Mouse (Mus musculus) gastrocnemius, postnatal 36 days (tissue): ENCODE results near the gene Ifngr2. TPM values are rescaled to one million over a fixed set of nuclear protein-coding genes. Genes with fewer than 3 reads are reported as not detected.

Experiments
- DNase-seq, 2 experiments: peaks; one replicate each; pipeline ENCODE4 v3.0.0; 2022
- intact Hi-C: fragments of 180-260 bp; cut with DNase I; formaldehyde crosslinking; loops from one replicate; pipeline ENCODE4 v1.15.1; 2025
- total RNA-seq, 2 experiments: library from RNA; stranded (reverse); gene quantifications; 2 replicates each; pipeline ENCODE4 v1.2.3; 2021

Gene Ifngr2
- total RNA-seq, 2 experiments from 2014 or later: 58.2 to 63.2 TPM

GRCm38 (mm10) chr16:91534477-91534876 is 12.4 kb upstream of the Ifngr2 start:
- intact Hi-C loops: no loop called here
- DNase-seq: no peak

GRCm38 (mm10) chr16:91534888-91535287 is 12.0 kb upstream of the Ifngr2 start:
- no peak for DNase-seq
- intact Hi-C loops: no loop called here

- intact Hi-C loops: no loop called here
- no peak for DNase-seq
Observed at GRCm38 (mm10) chr16:91536372-91536771, 10.5 kb upstream of the Ifngr2 start.

GRCm38 (mm10) chr16:91537065-91537464 is 9.8 kb upstream of the Ifngr2 start:
- no peak for DNase-seq
- intact Hi-C loops: no loop called here

- intact Hi-C loops: no loop called here
- DNase-seq: no peak
Observed at GRCm38 (mm10) chr16:91538051-91538450, 8.8 kb upstream of the Ifngr2 start.

GRCm38 (mm10) chr16:91538513-91538912 is 8.4 kb upstream of the Ifngr2 start:
- intact Hi-C loops: no loop called here
- DNase-seq: no peak

GRCm38 (mm10) chr16:91541573-91542081 is 5.2 kb upstream of the Ifngr2 start:
- intact Hi-C loops: no loop called here
- no peak for DNase-seq

- intact Hi-C loops: no loop called here
- no peak for DNase-seq
Observed at GRCm38 (mm10) chr16:91543619-91544018, 3.3 kb upstream of the Ifngr2 start.

- no peak for DNase-seq
- intact Hi-C loops: no loop called here
Observed at GRCm38 (mm10) chr16:91545597-91546281, 1.1 kb upstream of the Ifngr2 start.

- intact Hi-C loops: no loop called here
Observed at GRCm38 (mm10) chr16:91546391-91546835, 459 bp upstream of the Ifngr2 start.

GRCm38 (mm10) chr16:91547974-91548373 is 1.1 kb downstream of the Ifngr2 start:
- intact Hi-C loops: no loop called here
- DNase-seq: no peak

More at GRCm38 (mm10) chr16:91546391-91546835, 459 bp upstream of the Ifngr2 start:
- no peak for DNase-seq

- no peak for DNase-seq
- intact Hi-C loops: no loop called here
Observed at GRCm38 (mm10) chr16:91548586-91548985, 1.7 kb downstream of the Ifngr2 start.

GRCm38 (mm10) chr16:91548996-91549395 is 2.1 kb downstream of the Ifngr2 start:
- no peak for DNase-seq
- intact Hi-C loops: no loop called here

- intact Hi-C loops: no loop called here
- no peak for DNase-seq
Observed at GRCm38 (mm10) chr16:91549616-91550015, 2.7 kb downstream of the Ifngr2 start.

- no peak for DNase-seq
Observed at GRCm38 (mm10) chr16:91551081-91551524, 4.2 kb downstream of the Ifngr2 start.

GRCm38 (mm10) chr16:91552072-91552471 is 5.2 kb downstream of the Ifngr2 start:
- intact Hi-C loops: no loop called here

More at GRCm38 (mm10) chr16:91551081-91551524, 4.2 kb downstream of the Ifngr2 start:
- intact Hi-C loops: no loop called here

GRCm38 (mm10) chr16:91553625-91554024 is 6.8 kb downstream of the Ifngr2 start:
- intact Hi-C loops: no loop called here
- no peak for DNase-seq

More at GRCm38 (mm10) chr16:91552072-91552471, 5.2 kb downstream of the Ifngr2 start:
- DNase-seq: no peak

- intact Hi-C loops: no loop called here
Observed at GRCm38 (mm10) chr16:91555017-91555605, 8.2 kb downstream of the Ifngr2 start.

GRCm38 (mm10) chr16:91556659-91557058 is 9.8 kb downstream of the Ifngr2 start:
- intact Hi-C loops: no loop called here
- DNase-seq: no peak

More at GRCm38 (mm10) chr16:91555017-91555605, 8.2 kb downstream of the Ifngr2 start:
- DNase-seq: no peak

GRCm38 (mm10) chr16:91557214-91557613 is 10.3 kb downstream of the Ifngr2 start:
- no peak for DNase-seq
- intact Hi-C loops: no loop called here

GRCm38 (mm10) chr16:91557693-91558092 is 10.8 kb downstream of the Ifngr2 start:
- peak; percentile 62 for DNase-seq
- intact Hi-C loops: no loop called here

GRCm38 (mm10) chr16:91561099-91561498 is 14.2 kb downstream of the Ifngr2 start:
- DNase-seq: no peak
- intact Hi-C loops: loop anchor here (1.0 kb wide), 1 partner anchor 49 kb away; no protein-coding TSS in a partner anchor
